In genomic region chr17:29258921-29259320, GRCm38 (mm10) we compare ENCODE assay signal across 11 mouse cellular contexts. TPM values are rescaled to one million over a fixed set of nuclear protein-coding genes. Genes with fewer than 3 reads are reported as not detected.
DNase-seq lines count a peak whose midpoint lies in the region; ATAC-seq and TF ChIP-seq lines count a peak whose summit lies in the region.
"Had no signal": no experiment of that assay in that cellular context is flagged by ENCODE, and none has a peak within 500 bp of the region (broad histone marks: within the 10 kb centered on the region; RNA-seq: fewer than 3 reads in every experiment).

No protein-coding gene starts in this region.

- TF ChIP-seq CTCF in lung, embryonic 14.5 days (IDR thresholded peaks at IDR 0.05; ENCODE audit: low read depth) = no peak
- TF ChIP-seq CTCF in lung, adult 2 months (IDR thresholded peaks at IDR 0.05; ENCODE audit: insufficient read depth, low read length) = no peak

- peaks cover 39 to 64% of the 10 kb centered on the region in 2 experiments for H3K4me1 ChIP-seq in heart, embryonic 14.5 days (ENCODE audit: control insufficient read depth in 2 of 2, insufficient read depth in 2 of 2, low read length in 2 of 2)
- H3K4me1 ChIP-seq in lung, embryonic 14.5 days (ENCODE audit: insufficient read depth) = peaks cover 8% of the 10 kb centered on the region
- peaks cover 4% of the 10 kb centered on the region; the same call in 1 of the 2 replicates for H3K4me1 ChIP-seq in lung, adult 2 months (ENCODE audit: control insufficient read depth, insufficient read depth, low read length)

- H3K27me3 ChIP-seq in heart, embryonic 14.5 days (ENCODE audit: control insufficient read depth, insufficient read depth, low read length) = no peaks in the 10 kb centered on the region
- no peaks in the 10 kb centered on the region for H3K27me3 ChIP-seq in lung, embryonic 14.5 days (ENCODE audit: insufficient read depth, low read length)
- H3K27me3 ChIP-seq: embryonic facial prominence, embryonic 12.5 days; kidney, embryonic 15.5 days had no signal

- no peak for TF ChIP-seq POLR2A in lung, adult 2 months (IDR thresholded peaks at IDR 0.05; ENCODE audit: borderline replicate concordance, extremely low read depth, low read depth, low read length)

- 90% methylated on average over 2 of the region's 2 CpGs for WGBS in heart, embryonic 14.5 days
- 91% methylated on average over 2 of the region's 2 CpGs for WGBS in lung, embryonic 14.5 days
- WGBS in lung, adult 2 months = 73% methylated on average over 2 of the region's 2 CpGs

- intact Hi-C loops in heart, postnatal 10 days (cut with DNase I) = loop anchor here (2.0 kb wide), 1 partner anchor 112 kb away; no protein-coding TSS in a partner anchor

- no peak for ATAC-seq in heart, embryonic 14.5 days (ENCODE audit: insufficient number of reproducible peaks, insufficient read depth, low FRiP score, low read depth)
- no peak for ATAC-seq in lung, embryonic 14.5 days (ENCODE audit: insufficient read depth)
- peak; percentile 26; the same call in 1 of the 2 replicates for ATAC-seq in granulocyte monocyte progenitor cell, adult 5-6 weeks (replicated peaks; ENCODE audit: poor library complexity, severe bottlenecking)

- H3K27ac ChIP-seq in heart, embryonic 14.5 days (replicated peaks in 1 of 2; ENCODE audit: control insufficient read depth in 1 of 2, insufficient read depth in 1 of 2, low read depth in 2 of 2, low read length in 2 of 2) = peak overlapping the region in 1 of 2 experiments; percentile 88; a peak in 2 of 4 replicates
- H3K27ac ChIP-seq in lung, embryonic 14.5 days (ENCODE audit: low read depth) = peak overlapping the region; percentile 70; the same call in 1 of the 2 replicates

- no peak overlapping the region for H3K4me3 ChIP-seq in heart, embryonic 14.5 days (ENCODE audit: control insufficient read depth in 1 of 2, insufficient read depth in 1 of 2, low read depth in 1 of 2, low read length in 2 of 2)
- no peak overlapping the region for H3K4me3 ChIP-seq in lung, embryonic 14.5 days (ENCODE audit: low read depth, low read length)
- no peak overlapping the region for H3K4me3 ChIP-seq in lung, adult 2 months (replicated peaks; ENCODE audit: extremely low read depth, low read depth, low read length)
- H3K4me3 ChIP-seq: embryonic facial prominence, embryonic 12.5 days; heart, adult 2 months; kidney, embryonic 15.5 days had no signal

- no peak overlapping the region for H3K4me2 ChIP-seq in heart, embryonic 14.5 days (ENCODE audit: low read length)
- H3K4me2 ChIP-seq in lung, embryonic 14.5 days = no peak overlapping the region
- H3K4me2 ChIP-seq: embryonic facial prominence, embryonic 12.5 days; kidney, embryonic 15.5 days had no signal

- DNase-seq in heart, postnatal 10 days = no peak
- no peak for DNase-seq in lung, embryonic 14.5 days
- DNase-seq in lung, adult 2 months = no peak
- DNase-seq in adipocyte (ENCODE audit: low spot score) = peak; percentile 25
- DNase-seq in thymus, postnatal 10 days (ENCODE audit: low spot score in 2 of 2) = no peak

- no peaks in the 10 kb centered on the region for H3K9me3 ChIP-seq in heart, embryonic 14.5 days (ENCODE audit: control insufficient read depth, low read length)
- no peaks in the 10 kb centered on the region for H3K9me3 ChIP-seq in lung, embryonic 14.5 days (ENCODE audit: low read depth, low read length)
- H3K9me3 ChIP-seq: embryonic facial prominence, embryonic 12.5 days; kidney, embryonic 15.5 days had no signal

- peaks cover 54% of the 10 kb centered on the region for H3K36me3 ChIP-seq in heart, embryonic 14.5 days (ENCODE audit: control insufficient read depth, insufficient read depth, low read length)
- peaks cover 75% of the 10 kb centered on the region for H3K36me3 ChIP-seq in lung, embryonic 14.5 days (ENCODE audit: insufficient read depth)

- H3K9ac ChIP-seq in heart, embryonic 14.5 days (ENCODE audit: low read length) = 0 out of 2 replicates have a peak overlapping the region, but pooled peaks have one; percentile 8
- no peak overlapping the region for H3K9ac ChIP-seq in lung, embryonic 14.5 days
- H3K9ac ChIP-seq: embryonic facial prominence, embryonic 12.5 days; kidney, embryonic 15.5 days had no signal

RNA-seq across cellular contexts. Expression of gene Ppil1, which starts 5.1 kb away (rescaled TPM):
- polyA plus RNA-seq in heart, embryonic 14.5 days (2014; fragmentation: Nextera tagmentation; extraction: Ambion mirVana) = 98.2 and 106 TPM in 2 replicates
- 10 to 100 TPM; 31.2 to 34.1 TPM for total RNA-seq in heart, postnatal 10 days (2021)
- 158 and 162 TPM in 2 replicates for polyA plus RNA-seq in lung, embryonic 14.5 days (2014; fragmentation: Nextera tagmentation; extraction: Ambion mirVana)
- 18.7 and 20.7 TPM in 2 replicates for polyA plus RNA-seq in lung, adult 2 months (2012; rRNA removed)
- total RNA-seq in granulocyte monocyte progenitor cell, adult 5-6 weeks (2014; fragmentation: Nextera tagmentation) = 83.0 and 122 TPM in 2 replicates
- 97.1 and 107 TPM in 2 replicates for total RNA-seq in granulocyte monocyte progenitor cell, adult 5-6 weeks (2017)

RNA-seq across cellular contexts. Expression of gene BC004004, which starts 9.7 kb away (rescaled TPM):
- polyA plus RNA-seq in heart, embryonic 14.5 days (2014; fragmentation: Nextera tagmentation; extraction: Ambion mirVana) = 106 and 112 TPM in 2 replicates
- 100 to 1,000 TPM; 193 to 194 TPM for total RNA-seq in heart, postnatal 10 days (2021)
- 68.9 and 71.1 TPM in 2 replicates for polyA plus RNA-seq in lung, embryonic 14.5 days (2014; fragmentation: Nextera tagmentation; extraction: Ambion mirVana)
- 56.5 and 70.8 TPM in 2 replicates for polyA plus RNA-seq in lung, adult 2 months (2012; rRNA removed)
- total RNA-seq in granulocyte monocyte progenitor cell, adult 5-6 weeks (2014; fragmentation: Nextera tagmentation) = 97.2 and 127 TPM in 2 replicates
- total RNA-seq in granulocyte monocyte progenitor cell, adult 5-6 weeks (2017) = 67.3 and 108 TPM in 2 replicates

RNA-seq across cellular contexts. Expression of gene Cpne5, which starts 21.0 kb away (rescaled TPM):
- polyA plus RNA-seq in heart, embryonic 14.5 days (2014; fragmentation: Nextera tagmentation; extraction: Ambion mirVana) = 21.4 and 28.8 TPM in 2 replicates
- total RNA-seq in heart, postnatal 10 days (2021) = 1 to 10 TPM; 2.7 to 5.7 TPM
- 6.7 and 6.9 TPM in 2 replicates for polyA plus RNA-seq in lung, embryonic 14.5 days (2014; fragmentation: Nextera tagmentation; extraction: Ambion mirVana)
- 13.6 and 15.7 TPM in 2 replicates for polyA plus RNA-seq in lung, adult 2 months (2012; rRNA removed)
- 5.9 and 6.3 TPM in 2 replicates for total RNA-seq in granulocyte monocyte progenitor cell, adult 5-6 weeks (2014; fragmentation: Nextera tagmentation)
- total RNA-seq in granulocyte monocyte progenitor cell, adult 5-6 weeks (2017) = 1.7 and 14.3 TPM in 2 replicates
- total RNA-seq: monocyte, adult 5-6 weeks had no signal

RNA-seq across cellular contexts. Expression of gene Pi16, which starts 58.6 kb away (rescaled TPM):
- polyA plus RNA-seq in heart, embryonic 14.5 days (2014; fragmentation: Nextera tagmentation; extraction: Ambion mirVana) = 0.77 and 1.1 TPM in 2 replicates
- 10 to 100 TPM; 26.9 to 33.9 TPM for total RNA-seq in heart, postnatal 10 days (2021)
- 0.14 TPM in 2 replicates for polyA plus RNA-seq in lung, embryonic 14.5 days (2014; fragmentation: Nextera tagmentation; extraction: Ambion mirVana)
- polyA plus RNA-seq in lung, adult 2 months (2012; rRNA removed) = 46.8 and 47.3 TPM in 2 replicates
- 7.0 and 15.7 TPM in 2 replicates for total RNA-seq in granulocyte monocyte progenitor cell, adult 5-6 weeks (2014; fragmentation: Nextera tagmentation)
- total RNA-seq in granulocyte monocyte progenitor cell, adult 5-6 weeks (2017) = 9.9 and 10.8 TPM in 2 replicates
